Mouse (Mus musculus) hindbrain, embryonic 14.5 days (tissue): ENCODE measurements at regions not wholly inside any gene's neighbourhood (a gene's known extent, or its start where the extent isn't known, plus 50 kb on each side); places are given as distances from the start of the nearest gene placed in this dataset.
"Not testable (repeated sequence)": the region's sequence is repeated elsewhere in the genome, so short reads cannot be mapped to it uniquely, and the experiment has no call there.

Source experiments
- ATAC-seq: fragments of 200-750 bp; cut with Nextera tagmentation; 2 replicates; pipeline ENCODE4 v1.8.0; 2017; ENCODE audit warnings: moderate number of reproducible peaks, mild to moderate bottlenecking, moderate TSS enrichment, moderate library complexity; ENCODE audit not compliant: low FRiP score
- DNase-seq: peaks from one replicate; pipeline ENCODE4 v3.0.0-alpha.2; 2015; ENCODE audit warnings: low spot score
- H3K27ac ChIP-seq: fragments of 300-500 bp; sonication (generic); 2 replicates; pipeline ENCODE4 v1.5.1; 2014; ENCODE audit warnings: mild to moderate bottlenecking, moderate library complexity
- H3K27me3 ChIP-seq: fragments of 300-500 bp; sonication (generic); 2 replicates; pipeline ENCODE4 v1.6.1; 2014; ENCODE audit warnings: mild to moderate bottlenecking, low read length, mixed read lengths; ENCODE audit not compliant: control insufficient read depth, insufficient read depth
- H3K36me3 ChIP-seq: fragments of 300-500 bp; sonication (generic); replicated peaks from 2 replicates; pipeline ENCODE4 v1.6.1; 2014; ENCODE audit not compliant: control insufficient read depth, insufficient read depth
- H3K4me1 ChIP-seq: fragments of 300-500 bp; sonication (generic); replicated peaks from 2 replicates; pipeline ENCODE4 v1.6.1; 2014; ENCODE audit warnings: antibody characterized with exemption, low read length, mixed read lengths; ENCODE audit not compliant: control insufficient read depth, insufficient read depth
- H3K4me2 ChIP-seq: fragments of 300-500 bp; sonication (generic); replicated peaks from 2 replicates; pipeline ENCODE4 v1.6.1; 2014; ENCODE audit warnings: mild to moderate bottlenecking, moderate library complexity
- H3K4me3 ChIP-seq: fragments of 300-500 bp; sonication (generic); replicated peaks from 2 replicates; pipeline ENCODE4 v1.5.1; 2014; ENCODE audit warnings: mild to moderate bottlenecking, low read length
- H3K9ac ChIP-seq: fragments of 300-500 bp; sonication (generic); 2 replicates; pipeline ENCODE4 v1.6.1; 2014
- H3K9me3 ChIP-seq: fragments of 300-500 bp; sonication (generic); 2 replicates; pipeline ENCODE4 v1.6.1; 2016; ENCODE audit warnings: low read length; ENCODE audit not compliant: control insufficient read depth
- WGBS: fragments of 180-500 bp; shearing (Covaris S2); extraction: QIAGEN DNeasy Blood & Tissue Kit; methylation state at CpG from one replicate; pipeline ENCODE4 v1.1.7; 2014; 5-methylcytosine and 5-hydroxymethylcytosine counted together

- no peak overlapping the region for H3K9ac ChIP-seq
- H3K4me3 ChIP-seq, result no peak overlapping the region
- H3K4me2 ChIP-seq, result no peak overlapping the region
- no peaks in the 10 kb centered on the region for H3K36me3 ChIP-seq
- DNase-seq (peak; percentile 48), ATAC-seq (no peak)
- no peaks in the 10 kb centered on the region for H3K9me3 ChIP-seq
- H3K27me3 ChIP-seq, result no peaks in the 10 kb centered on the region
- no peaks in the 10 kb centered on the region for H3K4me1 ChIP-seq
- H3K27ac ChIP-seq, result no peak overlapping the region
Measured at GRCm38 (mm10) chrX:127484659-127485058, 90.6 kb downstream of the 4921511C20Rik start.

GRCm38 (mm10) chrX:127519114-127519513, 125.0 kb downstream of the 4921511C20Rik start:
- H3K4me3 ChIP-seq, result no peak overlapping the region
- no peaks in the 10 kb centered on the region for H3K9me3 ChIP-seq
- H3K27ac ChIP-seq, result no peak overlapping the region
- H3K36me3 ChIP-seq, result no peaks in the 10 kb centered on the region
- ATAC-seq (no peak), DNase-seq (peak; percentile 39)
- H3K27me3 ChIP-seq, result no peaks in the 10 kb centered on the region
- no peak overlapping the region for H3K9ac ChIP-seq
- H3K4me2 ChIP-seq, result no peak overlapping the region
- H3K4me1 ChIP-seq, result no peaks in the 10 kb centered on the region

- H3K36me3 ChIP-seq, DNase-seq, H3K4me3 ChIP-seq, H3K4me2 ChIP-seq, H3K27ac ChIP-seq, H3K9me3 ChIP-seq, H3K9ac ChIP-seq, ATAC-seq, H3K4me1 ChIP-seq, H3K27me3 ChIP-seq: not testable (repeated sequence)
- 84% methylated on average over 1 of the region's 1 CpGs for WGBS
Measured at GRCm38 (mm10) chrX:127524543-127524942, 130.4 kb downstream of the 4921511C20Rik start.

GRCm38 (mm10) chrX:127554001-127554400, 159.9 kb downstream of the 4921511C20Rik start:
- no peaks in the 10 kb centered on the region for H3K9me3 ChIP-seq
- peak; percentile 24 for DNase-seq
- no peaks in the 10 kb centered on the region for H3K36me3 ChIP-seq
- H3K4me1 ChIP-seq, result no peaks in the 10 kb centered on the region
- H3K4me3 ChIP-seq, result no peak overlapping the region
- H3K27me3 ChIP-seq, result no peaks in the 10 kb centered on the region
- peak; percentile 57; the same call in 1 of the 2 replicates for ATAC-seq
- no peak overlapping the region for H3K9ac ChIP-seq
- H3K27ac ChIP-seq, result no peak overlapping the region
- H3K4me2 ChIP-seq, result no peak overlapping the region
